Mouse (Mus musculus) neutrophil, adult 5-6 weeks (primary cell): ENCODE data around the gene Ube2r2. TPM values are rescaled to one million over a fixed set of nuclear protein-coding genes. Genes with fewer than 3 reads are reported as not detected.

Source experiments
- ATAC-seq: fragments of 151-379, 151-347 bp; 2 replicates; pipeline ENCODE4 v1.8.0; 2017; ENCODE audit warnings: mild to moderate bottlenecking, moderate TSS enrichment; ENCODE audit not compliant: insufficient number of reproducible peaks, poor library complexity, low FRiP score, severe bottlenecking; ENCODE audit errors: extremely low read depth
- total RNA-seq: library from RNA; stranded (forward); fragments of 200-1000 nt; gene quantifications from 2 replicates; pipeline ENCODE4 v1.2.3, GENCODE M21; 2017

Gene Ube2r2
- total RNA-seq, 1 experiment from 2014 or later: 49.2 TPM

- no peak for ATAC-seq
Observed at GRCm38 (mm10) chr4:41115074-41115473, 20.5 kb upstream of the Ube2r2 start.

- no peak for ATAC-seq
Observed at GRCm38 (mm10) chr4:41115793-41116192, 19.8 kb upstream of the Ube2r2 start.

GRCm38 (mm10) chr4:41116817-41117216, 18.7 kb upstream of the Ube2r2 start:
- ATAC-seq: no peak

GRCm38 (mm10) chr4:41118706-41119292, 16.7 kb upstream of the Ube2r2 start:
- peak; percentile 49; the same call in 1 of the 2 replicates for ATAC-seq

DNA sequence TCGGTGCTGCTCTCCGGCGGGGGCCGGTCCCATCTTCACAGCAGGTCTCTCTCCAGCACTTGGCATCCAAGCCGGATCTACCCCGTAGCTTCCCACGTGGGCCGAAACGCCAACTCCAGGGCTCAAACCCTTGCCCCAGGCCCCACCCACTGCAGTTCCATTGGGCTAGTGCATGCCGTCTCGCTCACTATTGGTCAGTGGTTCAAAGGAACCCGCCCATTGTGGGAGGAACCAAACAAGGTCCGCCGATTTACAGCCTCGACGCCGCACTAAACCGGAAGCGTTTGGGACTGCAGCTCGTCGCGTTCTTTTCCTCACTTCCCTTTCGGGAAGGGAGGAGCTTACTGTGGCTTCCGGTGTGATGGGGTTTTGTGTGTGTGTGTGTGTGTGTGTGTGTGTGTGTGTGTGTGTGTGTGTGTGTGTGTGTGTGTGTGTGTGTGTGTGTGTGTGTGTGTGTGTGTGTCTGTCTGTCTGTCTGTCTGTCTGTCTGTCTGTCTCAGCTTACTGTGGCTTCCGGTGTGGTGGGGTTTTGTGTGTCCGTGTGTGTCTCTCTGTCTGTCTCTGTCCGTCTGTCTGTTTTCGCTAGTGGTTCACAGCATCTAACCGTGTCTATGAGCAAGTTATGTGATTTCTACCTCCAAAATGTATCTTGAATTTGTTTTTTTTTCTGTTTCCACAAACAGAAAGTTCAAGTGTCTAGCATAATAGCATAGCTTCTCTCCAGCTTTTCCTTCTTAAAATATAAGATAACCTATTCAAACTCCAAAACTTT, 11.2 kb upstream of the Ube2r2 start, which contains the start of gene Nol6:
Gene Nol6 (minus strand): TSS at position 276 of the 772 bp plus-strand sequence.
- peak; percentile 99 for ATAC-seq

DNA sequence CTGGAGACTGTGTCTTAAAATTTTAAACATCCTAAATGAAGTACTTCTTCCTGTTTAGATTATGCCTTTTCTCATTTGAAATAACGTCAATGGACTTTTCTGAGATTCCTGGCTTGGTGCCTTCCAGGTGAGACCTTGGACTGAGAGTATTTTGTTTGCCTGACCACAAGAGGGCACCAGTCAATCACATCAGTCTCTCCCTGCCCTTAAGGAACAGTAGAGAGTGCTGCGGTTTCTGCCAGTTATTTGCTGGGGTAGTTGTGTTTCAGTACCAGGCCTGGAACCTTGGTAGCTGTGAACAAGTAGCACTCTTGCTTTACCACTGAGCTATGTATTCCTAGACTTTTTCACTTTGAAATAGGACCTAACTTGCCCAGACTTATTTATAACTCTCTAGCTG, 6.1 kb upstream of the Ube2r2 start:
- peak; percentile 94 for ATAC-seq

GRCm38 (mm10) chr4:41129836-41130235, 5.7 kb upstream of the Ube2r2 start:
- no peak for ATAC-seq

DNA sequence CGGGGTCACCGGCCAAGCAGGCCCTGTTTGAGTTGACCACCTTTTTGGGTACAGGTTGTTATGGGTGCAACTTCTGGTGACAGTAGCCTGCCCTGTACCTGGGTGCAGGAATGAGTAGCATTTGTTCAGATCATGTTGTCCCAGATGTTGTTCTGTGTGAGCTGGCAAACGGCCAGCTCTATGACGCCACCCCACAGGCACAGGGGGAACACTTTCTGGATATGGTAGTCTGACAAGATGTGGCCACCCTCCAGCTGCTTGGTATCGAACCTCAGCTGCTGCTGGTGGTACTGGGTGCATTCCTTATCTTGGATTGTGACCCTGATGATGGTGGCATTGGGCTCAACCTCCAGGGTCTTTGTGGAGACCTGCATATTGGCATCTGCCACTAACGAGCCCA, 3.1 kb upstream of the Ube2r2 start:
- ATAC-seq: no peak

GRCm38 (mm10) chr4:41133529-41134291, 1.8 kb upstream of the Ube2r2 start:
- no peak for ATAC-seq

- peak; percentile 40 for ATAC-seq
Observed at GRCm38 (mm10) chr4:41134935-41135710, 420 bp upstream of the Ube2r2 start.

GRCm38 (mm10) chr4:41136454-41136805, 887 bp downstream of the Ube2r2 start:
- ATAC-seq: no peak

DNA sequence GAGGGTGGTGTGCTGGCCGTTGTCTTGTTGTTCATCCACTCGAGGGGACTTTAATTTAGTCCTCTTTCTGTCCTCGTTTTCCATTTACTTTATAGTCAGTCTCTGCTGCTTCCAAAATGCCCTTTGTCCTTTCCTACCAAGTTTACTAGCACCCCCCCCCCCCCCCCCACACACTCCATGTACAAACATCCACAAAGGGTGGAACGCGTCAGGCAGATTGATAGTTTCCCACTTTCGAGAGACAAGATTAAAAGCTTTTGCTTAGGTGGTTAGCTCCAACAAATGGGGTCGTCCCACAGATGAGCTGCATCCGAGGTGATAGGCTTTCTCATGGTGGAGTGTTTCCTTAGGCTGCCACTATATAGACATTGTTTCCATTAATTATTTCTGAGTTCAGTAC, 1.3 kb downstream of the Ube2r2 start:
- ATAC-seq: no peak

DNA sequence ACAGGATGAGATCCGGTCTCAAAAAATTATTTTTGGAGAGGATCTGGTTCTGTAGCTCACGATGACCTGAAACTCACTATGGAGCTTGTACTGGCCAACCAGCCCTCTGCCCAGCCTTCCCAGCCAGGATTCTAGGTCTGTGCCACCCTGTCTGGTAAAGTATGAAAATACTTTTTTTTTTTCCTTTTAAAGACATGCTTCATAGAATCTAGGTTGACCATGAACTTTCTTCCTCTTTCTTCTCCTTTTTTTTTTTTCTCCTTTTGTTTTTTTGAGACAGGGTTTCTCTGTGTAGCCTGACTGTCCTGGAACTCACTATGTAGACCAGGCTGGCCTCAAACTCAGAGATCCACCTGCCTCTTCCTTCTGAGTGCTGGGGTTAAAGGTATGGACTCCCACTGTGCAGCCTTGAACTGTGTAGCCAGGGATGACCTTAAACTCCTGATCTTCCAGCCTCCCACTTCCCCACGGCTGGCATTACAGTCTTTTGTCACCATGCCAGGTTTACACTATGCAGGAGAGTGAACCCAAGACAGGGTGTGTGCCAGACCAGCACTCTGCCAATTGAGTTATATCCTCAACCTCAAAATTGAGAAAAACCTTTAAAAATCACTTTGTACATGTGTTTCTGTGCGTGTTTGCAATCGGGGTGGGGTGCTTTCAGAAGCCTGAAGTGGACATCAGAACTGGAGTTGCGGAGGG, 4.8 kb downstream of the Ube2r2 start:
- no peak for ATAC-seq

DNA sequence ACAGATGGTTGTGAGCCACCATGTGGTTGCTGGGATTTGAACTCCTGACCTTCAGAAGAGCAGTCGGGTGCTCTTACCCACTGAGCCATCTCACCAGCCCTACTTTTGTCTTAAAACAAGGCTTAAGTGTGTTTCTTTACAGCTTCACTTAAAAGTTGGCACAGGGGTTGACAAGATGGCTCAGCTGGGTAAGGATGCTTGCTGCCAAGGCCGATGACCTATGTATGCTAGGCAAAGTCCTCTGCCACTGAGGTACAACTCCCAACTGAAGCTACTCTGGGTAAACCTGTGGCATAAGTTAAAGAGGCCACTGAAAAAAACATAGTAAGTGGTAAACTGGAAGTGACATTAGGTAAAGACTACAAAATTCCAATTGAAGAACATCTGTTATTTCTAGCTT, 7.1 kb downstream of the Ube2r2 start:
- no peak for ATAC-seq

DNA sequence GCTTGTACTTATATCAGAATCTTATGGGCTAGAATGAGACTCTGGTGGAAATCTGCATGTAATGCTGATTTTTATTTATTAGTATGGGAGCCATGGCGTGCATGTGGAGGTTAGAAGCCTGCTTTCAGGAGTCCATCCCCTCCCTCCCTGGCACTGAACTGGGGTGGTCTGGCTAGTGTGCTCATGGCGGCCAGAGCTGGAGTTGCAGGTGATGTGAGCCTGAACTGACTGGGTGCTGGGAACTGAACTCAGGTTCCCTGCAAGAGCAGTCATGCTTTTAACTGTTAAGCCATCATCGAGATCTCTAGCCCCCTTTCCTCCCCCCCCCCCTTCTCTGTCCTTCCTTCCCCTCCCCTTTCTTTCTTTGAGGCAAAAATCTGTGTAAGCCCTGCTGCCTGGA, 14.3 kb downstream of the Ube2r2 start:
- ATAC-seq: no peak

- no peak for ATAC-seq
Observed at GRCm38 (mm10) chr4:41151186-41151585, 15.6 kb downstream of the Ube2r2 start.

DNA sequence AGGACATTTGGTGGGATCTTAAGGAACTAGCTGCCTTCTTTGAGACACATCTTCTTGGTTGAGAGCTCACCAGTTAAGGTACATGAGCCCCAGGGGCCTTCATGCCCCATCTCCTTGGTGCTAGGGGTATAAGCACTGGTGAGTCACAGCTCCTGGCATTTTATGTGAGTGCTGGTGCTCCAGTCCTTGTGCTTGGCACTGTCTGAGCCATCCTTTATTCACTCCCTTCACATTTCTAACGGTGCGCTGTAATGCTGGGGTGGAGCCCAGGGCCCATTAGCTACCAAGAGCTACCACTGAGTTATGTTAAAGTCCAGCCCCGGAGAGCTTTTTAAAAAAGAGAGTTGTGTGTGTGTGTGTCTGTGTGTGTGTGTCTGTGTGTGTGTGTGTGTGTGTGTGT, 17.6 kb downstream of the Ube2r2 start:
- ATAC-seq: no peak

DNA sequence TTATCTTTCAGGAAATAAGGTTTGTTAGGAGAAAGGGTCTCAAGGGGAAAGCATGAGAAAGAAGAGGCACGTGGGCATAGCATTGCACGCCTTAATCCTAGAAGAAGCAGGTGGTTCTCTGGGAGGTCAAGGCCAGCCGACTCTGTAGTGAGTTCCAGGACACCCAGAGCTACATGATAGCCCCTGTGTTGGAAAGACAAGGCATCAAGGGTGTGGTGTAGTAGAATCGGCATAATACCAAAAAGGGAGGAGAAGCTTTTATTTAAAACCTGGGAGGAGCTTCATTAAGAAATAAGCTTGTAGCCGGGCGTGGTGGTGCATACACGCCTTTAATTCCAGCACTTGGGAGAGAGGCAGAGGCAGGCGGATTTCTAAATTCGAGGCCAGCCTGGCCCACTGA, 21.4 kb downstream of the Ube2r2 start:
- ATAC-seq: no peak

GRCm38 (mm10) chr4:41158251-41158650, 22.7 kb downstream of the Ube2r2 start:
- ATAC-seq: no peak
